Mouse (Mus musculus) T-helper 17 cell (primary cell): ENCODE measurements around the gene Prune1.

ENCODE experiments used
- in situ Hi-C, 2 experiments: fragments of 300-600 bp; cut with MboI, MseI; formaldehyde crosslinking; loops; 1 replicate in 1 of 2; 2 replicates in 1 of 2; pipeline ENCODE4 v1.15.1; 2025; ENCODE audit warnings: high pct_unique_total_duplicates in 2 of 2

The Prune1 gene

GRCm38 (mm10) chr3:95239971-95240370 is 41.9 kb downstream of the Prune1 start:
- in situ Hi-C loops, result no loop called here

GRCm38 (mm10) chr3:95239022-95239421 is 42.9 kb downstream of the Prune1 start:
- in situ Hi-C loops, result no loop called here

GRCm38 (mm10) chr3:95237541-95238099 is 44.3 kb downstream of the Prune1 start:
- in situ Hi-C loops, result no loop called here

DNA sequence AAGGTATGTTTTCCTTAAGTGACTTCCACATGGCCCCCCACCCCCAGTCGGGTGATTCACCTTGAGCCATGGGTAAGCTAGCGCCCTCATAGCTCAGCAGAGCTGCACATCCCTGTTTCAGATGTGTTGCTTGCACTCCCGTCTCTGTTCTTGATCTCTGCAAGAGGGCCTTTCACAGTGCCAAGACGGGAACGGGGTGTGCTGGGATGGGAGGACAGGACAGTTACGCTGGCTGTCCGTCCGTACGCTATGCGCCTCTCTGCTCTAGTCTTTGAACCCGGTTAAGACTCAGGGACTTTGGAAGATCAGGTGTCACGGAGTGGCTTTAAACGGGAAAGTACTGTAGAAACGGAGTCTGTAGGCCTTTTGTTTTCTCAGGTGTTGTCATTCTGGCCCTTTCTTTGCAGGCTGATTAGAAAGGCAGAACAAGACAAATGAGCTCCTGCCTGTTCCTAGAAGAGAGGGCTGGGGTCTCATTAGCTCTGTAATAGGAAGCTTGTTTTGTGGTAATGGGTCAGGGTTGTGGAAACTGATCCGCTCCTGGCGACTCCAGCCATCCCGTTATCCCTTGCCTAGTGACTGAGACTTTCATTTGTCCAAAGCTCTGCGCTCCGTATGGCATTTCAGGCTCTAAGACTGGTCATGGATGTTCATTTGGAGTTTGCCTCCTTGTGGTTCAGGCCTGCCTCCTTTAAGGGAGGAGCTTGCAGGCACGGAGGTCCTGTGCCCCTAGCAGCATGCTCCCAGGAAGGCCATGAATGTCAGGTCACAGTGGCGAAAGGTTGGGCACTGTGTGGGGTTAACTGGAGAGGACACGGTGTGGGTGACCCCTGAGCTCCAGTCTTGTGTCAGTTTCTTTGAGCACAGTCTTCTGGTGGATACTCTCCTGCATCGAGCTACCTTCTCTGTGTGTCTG is 46.2 kb downstream of the Prune1 start:
- in situ Hi-C loops, result no loop called here

DNA sequence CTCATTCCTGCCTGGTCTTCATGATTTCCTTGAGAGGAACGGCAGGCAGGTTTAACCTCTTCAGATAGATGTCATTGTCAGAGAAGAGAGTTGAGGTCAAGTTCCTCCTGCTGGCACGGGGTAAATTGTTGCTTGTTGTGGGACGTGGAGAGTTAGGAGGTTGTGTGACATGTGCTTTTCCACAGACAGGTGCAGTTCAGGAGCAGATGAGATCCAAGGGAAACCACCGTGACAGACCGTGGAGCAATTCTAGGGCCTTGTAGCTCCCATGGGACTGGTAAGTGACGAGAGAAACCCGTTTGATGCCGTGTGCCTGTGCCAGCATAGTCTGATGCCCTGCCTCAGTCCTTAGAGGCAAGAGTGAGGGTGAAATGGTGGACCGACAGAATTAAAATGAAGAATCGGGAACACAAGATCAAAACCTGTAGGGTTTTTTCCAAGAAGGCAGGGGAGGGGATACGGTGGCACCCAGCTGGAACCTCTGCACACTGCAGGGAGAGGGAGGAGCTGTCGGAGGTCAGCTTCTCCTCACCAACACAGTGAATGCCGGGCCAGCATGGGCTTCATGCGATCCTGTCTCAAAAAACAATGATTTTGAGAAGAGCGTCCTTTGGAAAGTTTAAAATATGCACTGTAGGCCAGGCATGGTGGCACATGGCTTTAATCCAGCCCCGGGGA is 48.4 kb downstream of the Prune1 start:
- in situ Hi-C loops, result no loop called here

GRCm38 (mm10) chr3:95232771-95233170 is 49.1 kb downstream of the Prune1 start:
- in situ Hi-C loops, result no loop called here

DNA sequence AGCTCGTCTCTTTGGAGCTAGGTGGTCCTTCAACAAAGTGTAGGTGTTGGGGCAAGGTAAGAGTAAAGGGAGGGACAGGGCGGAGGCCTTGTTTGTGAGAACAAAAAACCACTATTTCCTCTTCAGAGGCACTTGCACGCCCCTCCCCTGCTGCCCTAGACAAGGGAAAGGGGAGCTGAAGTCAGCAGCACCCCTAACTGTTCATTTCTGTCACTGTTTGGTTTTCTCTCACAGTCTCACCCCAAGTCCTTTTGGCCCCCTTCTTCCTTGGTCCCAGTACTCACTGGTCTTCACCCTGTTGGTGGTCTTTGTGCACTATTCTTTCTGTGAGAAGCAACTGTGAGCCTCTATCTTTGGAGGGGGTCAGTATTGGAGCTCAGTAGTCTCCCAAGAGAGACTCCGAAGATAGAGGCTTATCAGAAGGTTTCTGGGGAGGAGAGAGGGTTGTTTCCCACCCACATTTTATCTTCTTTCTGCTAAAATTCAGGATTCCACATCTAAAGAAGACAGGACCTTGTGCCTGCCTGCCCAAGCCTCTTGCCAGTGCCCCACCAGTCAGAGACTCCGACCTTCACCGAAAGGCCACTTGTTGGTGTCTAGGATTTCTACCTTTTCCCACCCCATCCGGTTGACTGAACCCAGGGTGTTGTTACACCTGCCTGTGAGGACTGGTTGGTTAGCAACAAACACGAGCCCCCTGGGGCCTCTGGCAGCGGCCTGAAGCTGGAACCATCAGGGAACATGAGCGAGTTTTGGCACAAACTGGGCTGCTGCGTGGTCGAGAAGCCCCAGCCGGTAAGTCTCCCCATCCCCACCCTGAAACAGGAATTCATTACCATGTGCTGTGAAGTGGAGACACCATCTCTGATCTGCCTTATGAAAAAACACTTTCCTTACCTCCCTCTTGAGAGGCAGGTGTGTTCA is 50.3 kb downstream of the Prune1 start, which contains the start of gene Mllt11:
Gene Mllt11 (minus strand): TSS at position 874 of the 924 bp plus-strand sequence.
- in situ Hi-C loops, result no loop called here

GRCm38 (mm10) chr3:95230495-95231297 is 51.2 kb downstream of the Prune1 start:
- in situ Hi-C loops, result no loop called here

DNA sequence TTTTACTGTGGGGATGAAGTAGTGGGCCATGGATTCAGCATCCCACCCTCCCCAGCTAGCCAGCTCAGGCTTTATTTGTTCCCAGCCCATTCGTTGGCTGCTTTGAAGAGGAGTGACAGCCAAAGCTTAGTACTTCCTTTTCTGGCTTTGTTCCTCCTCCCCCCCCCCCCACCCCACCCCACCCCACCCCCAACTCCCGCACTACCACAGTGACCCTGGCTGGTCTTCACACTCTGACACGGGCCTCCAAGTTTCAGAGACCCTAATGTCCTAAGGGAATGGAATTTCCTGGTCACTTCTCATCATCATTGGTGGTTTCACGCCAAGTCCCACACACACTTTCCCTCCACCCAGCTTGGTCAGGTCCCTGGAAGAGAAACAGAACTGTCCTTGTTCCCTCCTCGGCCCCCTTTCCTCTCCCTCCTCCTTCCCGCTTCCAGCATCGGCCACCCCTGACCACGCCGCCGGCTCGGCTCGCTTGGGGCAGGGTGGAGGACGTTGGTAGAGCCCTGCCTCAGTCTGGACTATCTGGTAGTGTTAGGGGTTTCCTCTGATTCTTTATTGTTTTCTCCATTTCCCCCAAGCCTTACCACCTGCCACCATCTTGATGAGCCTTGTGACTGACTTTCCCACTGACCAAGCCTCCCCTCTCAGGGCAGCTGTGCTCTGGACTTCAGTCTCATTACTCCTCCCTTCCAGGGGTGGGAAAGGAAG is 51.9 kb downstream of the Prune1 start:
- in situ Hi-C loops, result no loop called here

- in situ Hi-C loops, result no loop called here
Measured at GRCm38 (mm10) chr3:95228894-95229780, 52.7 kb downstream of the Prune1 start.

GRCm38 (mm10) chr3:95228148-95228893 is 53.6 kb downstream of the Prune1 start, which contains the start of gene Cdc42se1:
Gene Cdc42se1, plus strand, starts transcription at chr3:95228732.
- in situ Hi-C loops, result no loop called here

GRCm38 (mm10) chr3:95227214-95227613 is 54.7 kb downstream of the Prune1 start:
- in situ Hi-C loops, result no loop called here

- in situ Hi-C loops, result no loop called here
Measured at GRCm38 (mm10) chr3:95224295-95224694, 57.6 kb downstream of the Prune1 start.

DNA sequence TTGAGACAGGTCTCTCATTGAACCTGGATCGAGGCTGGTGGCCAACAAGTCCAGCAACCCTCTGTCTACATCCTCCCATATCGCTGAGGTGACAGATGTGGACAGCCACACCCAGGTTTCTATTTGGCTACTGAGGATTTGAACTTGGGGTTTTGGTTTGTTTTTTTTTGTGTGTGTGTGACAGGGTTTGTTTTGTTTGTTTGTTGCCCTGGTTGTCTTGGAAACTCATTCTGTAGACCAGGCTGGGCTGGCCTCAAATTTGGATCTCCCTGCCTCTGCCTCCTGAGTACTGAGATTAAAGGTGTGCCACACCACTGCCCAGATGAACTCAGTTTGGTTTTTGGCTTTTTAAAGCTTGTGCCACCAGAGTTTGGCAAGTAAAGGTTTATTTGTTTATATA is 58.8 kb downstream of the Prune1 start:
- in situ Hi-C loops, result no loop called here

- in situ Hi-C loops, result no loop called here
Measured at GRCm38 (mm10) chr3:95218466-95219137, 63.3 kb downstream of the Prune1 start.

GRCm38 (mm10) chr3:95217255-95218134 is 64.4 kb downstream of the Prune1 start, which contains the start of gene Gabpb2:
Gene Gabpb2, minus strand, starts transcription at chr3:95217916.
- in situ Hi-C loops, result no loop called here
